Mouse (Mus musculus): ENCODE results near the gene Wnt7a.

Wnt7a gene

GRCm38 (mm10) chr6:91384415-91384814, 26.7 kb downstream of the Wnt7a start:
- DNase-seq (ENCODE audit: low spot score in 2 of 2): no peak

- no peak for DNase-seq (ENCODE audit: low spot score in 2 of 2)
Observed at GRCm38 (mm10) chr6:91383871-91384270, 27.3 kb downstream of the Wnt7a start.

- no peak for DNase-seq (ENCODE audit: low spot score in 2 of 2)
Observed at GRCm38 (mm10) chr6:91383303-91383702, 27.9 kb downstream of the Wnt7a start.

- no peak for DNase-seq (ENCODE audit: low spot score in 2 of 2)
Observed at GRCm38 (mm10) chr6:91379871-91380270, 31.3 kb downstream of the Wnt7a start.

GRCm38 (mm10) chr6:91379266-91379665, 31.9 kb downstream of the Wnt7a start:
- DNase-seq (ENCODE audit: low spot score in 2 of 2): no peak

- DNase-seq (ENCODE audit: low spot score in 2 of 2): no peak
Observed at GRCm38 (mm10) chr6:91372977-91373376, 38.2 kb downstream of the Wnt7a start.

- no peak for DNase-seq (ENCODE audit: low spot score in 2 of 2)
Observed at GRCm38 (mm10) chr6:91372586-91372971, 38.6 kb downstream of the Wnt7a start.

- no peak for DNase-seq (ENCODE audit: low spot score in 2 of 2)
Observed at GRCm38 (mm10) chr6:91371912-91372585, 39.1 kb downstream of the Wnt7a start.

- DNase-seq (ENCODE audit: low spot score in 2 of 2): no peak
Observed at GRCm38 (mm10) chr6:91366781-91367180, 44.4 kb downstream of the Wnt7a start.

GRCm38 (mm10) chr6:91365480-91365879, 45.7 kb downstream of the Wnt7a start:
- DNase-seq (ENCODE audit: low spot score in 2 of 2): peak in 1 of 2 experiments; percentile 21

GRCm38 (mm10) chr6:91362756-91363155, 48.4 kb downstream of the Wnt7a start:
- DNase-seq (ENCODE audit: low spot score in 2 of 2): no peak

- DNase-seq (ENCODE audit: low spot score in 2 of 2): no peak
Observed at GRCm38 (mm10) chr6:91360998-91361397, 50.2 kb downstream of the Wnt7a start.

GRCm38 (mm10) chr6:91360371-91360690, 50.8 kb downstream of the Wnt7a start:
- no peak for DNase-seq (ENCODE audit: low spot score in 2 of 2)

GRCm38 (mm10) chr6:91359672-91360370, 51.3 kb downstream of the Wnt7a start:
- DNase-seq (ENCODE audit: low spot score in 2 of 2): peak in 1 of 2 experiments; percentile 32

- DNase-seq (ENCODE audit: low spot score in 2 of 2): no peak
Observed at GRCm38 (mm10) chr6:91358866-91359656, 52.1 kb downstream of the Wnt7a start.

GRCm38 (mm10) chr6:91358394-91358793, 52.8 kb downstream of the Wnt7a start:
- no peak for DNase-seq (ENCODE audit: low spot score in 2 of 2)

- DNase-seq (ENCODE audit: low spot score in 2 of 2): no peak
Observed at GRCm38 (mm10) chr6:91357238-91357876, 53.8 kb downstream of the Wnt7a start.

- DNase-seq (ENCODE audit: low spot score in 2 of 2): no peak
Observed at GRCm38 (mm10) chr6:91349620-91350019, 61.5 kb downstream of the Wnt7a start.

GRCm38 (mm10) chr6:91347721-91348120, 63.4 kb downstream of the Wnt7a start:
- no peak for DNase-seq (ENCODE audit: low spot score in 2 of 2)

- DNase-seq (ENCODE audit: low spot score in 2 of 2): no peak
Observed at GRCm38 (mm10) chr6:91346906-91347156, 64.3 kb downstream of the Wnt7a start.

GRCm38 (mm10) chr6:91346071-91346905, 64.9 kb downstream of the Wnt7a start:
- DNase-seq (ENCODE audit: low spot score in 2 of 2): peak; percentile 18 to 30

GRCm38 (mm10) chr6:91345091-91345490, 66.1 kb downstream of the Wnt7a start:
- no peak for DNase-seq (ENCODE audit: low spot score in 2 of 2)
